Mouse (Mus musculus): ENCODE results near the gene Sh3bp2. TPM values are rescaled to one million over a fixed set of nuclear protein-coding genes. Genes with fewer than 3 reads are reported as not detected.

Sh3bp2 gene
- total and polyA plus RNA-seq, 3 experiments: 7.9 to 12.0 TPM; not detected in 1

DNA sequence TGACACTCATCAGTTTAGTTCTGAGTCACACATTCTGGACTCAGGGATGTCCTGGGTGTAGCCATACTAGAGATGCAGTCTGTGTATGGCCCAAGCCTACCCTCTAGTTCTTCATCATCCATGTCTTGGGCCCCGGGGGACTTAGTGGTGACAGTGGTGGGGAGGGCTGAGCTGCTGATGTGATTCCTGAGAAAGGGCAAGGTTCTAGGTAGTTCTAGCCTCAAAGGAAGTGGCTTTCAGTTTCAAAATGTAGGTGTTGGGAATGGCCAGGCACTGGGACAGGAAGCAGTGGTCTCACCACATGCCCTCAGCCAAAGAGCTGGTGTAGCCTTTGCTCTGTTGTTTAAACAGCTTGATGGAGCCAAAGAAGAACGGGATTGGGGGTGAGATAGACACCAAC is 13.5 kb downstream of the Sh3bp2 start:
- H3K27ac ChIP-seq (ENCODE audit: control insufficient read depth, low read depth, low read length): no peak overlapping the region
- TF ChIP-seq SMC3 (IDR thresholded peaks at IDR 0.05; ENCODE audit: low read depth, low read length): no peak
- TF ChIP-seq ZC3H11A (IDR thresholded peaks at IDR 0.05; ENCODE audit: low read depth, low read length): no peak
- TF ChIP-seq EP300 (IDR thresholded peaks at IDR 0.05; ENCODE audit: low read depth in 1 of 2, low read length in 2 of 2): no peak
- no peak for TF ChIP-seq CTCF (IDR thresholded peaks at IDR 0.05 in 2 of 3, conservative IDR thresholded peaks at IDR 0.05 in 1 of 3; ENCODE audit: control insufficient read depth in 1 of 3, insufficient read depth in 1 of 3, low read depth in 2 of 3, low read length in 3 of 3, poor library complexity in 1 of 3, severe bottlenecking in 1 of 3)
- no peak for TF ChIP-seq RAD21 (IDR thresholded peaks at IDR 0.05; ENCODE audit: low read depth, low read length)
- TF ChIP-seq MAZ (IDR thresholded peaks at IDR 0.05; ENCODE audit: low read depth, low read length): no peak
- no peak for TF ChIP-seq JUND (IDR thresholded peaks at IDR 0.05; ENCODE audit: low read depth, low read length)
- no peak for TF ChIP-seq RCOR1 (IDR thresholded peaks at IDR 0.05; ENCODE audit: low read depth, low read length)
- no peak for TF ChIP-seq USF2 (IDR thresholded peaks at IDR 0.05; ENCODE audit: borderline replicate concordance in 1 of 2, insufficient read depth in 1 of 2, low read depth in 1 of 2, low read length in 2 of 2)
- no peak for TF ChIP-seq UBTF (IDR thresholded peaks at IDR 0.05; ENCODE audit: borderline replicate concordance, insufficient read depth, low read depth, low read length)
- TF ChIP-seq NELFE (IDR thresholded peaks at IDR 0.05; ENCODE audit: low read depth, low read length): no peak
- TF ChIP-seq ZNF384 (IDR thresholded peaks at IDR 0.05; ENCODE audit: low read depth, low read length): no peak
- peaks cover 6 to 13% of the 10 kb centered on the region in 2 experiments; a peak in 3 of 4 replicates for H3K4me1 ChIP-seq (ENCODE audit: control insufficient read depth in 1 of 2, insufficient read depth in 2 of 2, low read length in 2 of 2)
- H3K9me3 ChIP-seq (replicated peaks; ENCODE audit: insufficient read depth, low read length): no peaks in the 10 kb centered on the region
- no peak for DNase-seq (ENCODE audit: low read depth, low spot score)
- no peaks in the 10 kb centered on the region for H3K27me3 ChIP-seq (ENCODE audit: control insufficient read depth in 1 of 2, insufficient read depth in 2 of 2, low read length in 2 of 2)
- H3K4me3 ChIP-seq (ENCODE audit: control insufficient read depth in 1 of 2, insufficient read depth in 1 of 2, low read depth in 2 of 2, low read length in 2 of 2): no peak overlapping the region
- H3K36me3 ChIP-seq (ENCODE audit: control insufficient read depth in 1 of 2, insufficient read depth in 2 of 2, low read length in 2 of 2): peaks cover 0 to 7% of the 10 kb centered on the region in 2 experiments; a peak in 1 of 4 replicates
- H3K9ac ChIP-seq (ENCODE audit: control insufficient read depth, low read depth, low read length, poor library complexity, severe bottlenecking): no peak overlapping the region
- no peaks in the 10 kb centered on the region for H3K79me2 ChIP-seq (ENCODE audit: control insufficient read depth, insufficient read depth, low read length, poor library complexity)

DNA sequence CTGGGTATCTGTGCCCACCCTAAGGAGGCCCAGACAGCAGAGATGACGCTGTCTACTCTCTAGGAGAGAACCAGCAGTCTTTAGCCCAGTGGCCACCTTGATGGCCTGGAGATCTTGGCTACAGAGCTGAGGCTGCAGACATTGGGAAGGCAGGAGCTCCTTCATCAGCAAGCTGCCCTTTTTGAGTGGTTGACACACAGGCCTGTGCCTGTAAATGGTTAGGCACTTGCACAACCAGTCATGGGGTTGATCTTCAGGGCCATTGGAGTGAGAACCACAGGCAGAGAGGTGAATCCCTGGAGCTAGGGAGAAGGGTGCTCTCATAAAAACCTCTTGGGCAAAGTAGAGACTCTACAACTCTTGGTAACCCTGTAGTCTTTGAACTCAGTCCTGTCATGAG is 16.5 kb downstream of the Sh3bp2 start:
- H3K9ac ChIP-seq (ENCODE audit: control insufficient read depth, low read depth, low read length, poor library complexity, severe bottlenecking): no peak overlapping the region
- H3K9me3 ChIP-seq (replicated peaks; ENCODE audit: insufficient read depth, low read length): no peaks in the 10 kb centered on the region
- H3K4me3 ChIP-seq (ENCODE audit: control insufficient read depth in 1 of 2, insufficient read depth in 1 of 2, low read depth in 2 of 2, low read length in 2 of 2): no peak overlapping the region
- peaks cover 0 to 7% of the 10 kb centered on the region in 2 experiments; a peak in 1 of 4 replicates for H3K36me3 ChIP-seq (ENCODE audit: control insufficient read depth in 1 of 2, insufficient read depth in 2 of 2, low read length in 2 of 2)
- TF ChIP-seq SMC3 (IDR thresholded peaks at IDR 0.05; ENCODE audit: low read depth, low read length): no peak
- no peak for TF ChIP-seq CHD2 (IDR thresholded peaks at IDR 0.05; ENCODE audit: low read length)
- TF ChIP-seq TAL1 (IDR thresholded peaks at IDR 0.05; ENCODE audit: low read length): no peak
- DNase-seq (ENCODE audit: low read depth, low spot score): no peak
- H3K4me1 ChIP-seq (ENCODE audit: control insufficient read depth in 1 of 2, insufficient read depth in 2 of 2, low read length in 2 of 2): peaks cover 10 to 17% of the 10 kb centered on the region in 2 experiments
- H3K27ac ChIP-seq (ENCODE audit: control insufficient read depth, low read depth, low read length): no peak overlapping the region
- no peaks in the 10 kb centered on the region for H3K79me2 ChIP-seq (ENCODE audit: control insufficient read depth, insufficient read depth, low read length, poor library complexity)
- no peaks in the 10 kb centered on the region for H3K27me3 ChIP-seq (ENCODE audit: control insufficient read depth in 1 of 2, insufficient read depth in 2 of 2, low read length in 2 of 2)

DNA sequence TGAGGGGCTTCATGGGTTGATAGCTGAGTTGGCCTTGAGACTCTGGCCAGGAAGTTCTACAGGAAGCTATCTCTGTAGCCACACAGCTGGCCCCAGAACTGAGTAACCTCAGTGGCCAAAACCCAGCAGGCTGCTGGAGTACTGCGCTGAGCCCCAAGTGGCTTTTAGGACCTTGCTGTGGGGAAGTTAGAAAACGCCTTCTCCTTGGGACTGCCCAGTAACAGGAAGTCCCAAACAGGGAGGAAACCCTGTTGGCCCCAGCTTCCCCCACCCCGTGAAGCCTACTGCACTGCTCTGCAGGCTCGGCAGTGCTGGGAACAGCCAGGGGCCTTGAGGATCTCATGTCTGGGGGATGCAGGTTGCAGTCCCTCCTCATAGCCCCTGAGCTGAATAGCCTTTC is 17.5 kb downstream of the Sh3bp2 start:
- H3K79me2 ChIP-seq (ENCODE audit: control insufficient read depth, insufficient read depth, low read length, poor library complexity): no peaks in the 10 kb centered on the region
- H3K27me3 ChIP-seq (ENCODE audit: control insufficient read depth in 1 of 2, insufficient read depth in 2 of 2, low read length in 2 of 2): no peaks in the 10 kb centered on the region
- peak overlapping the region; percentile 48 to 58 for H3K4me3 ChIP-seq (ENCODE audit: control insufficient read depth in 1 of 2, insufficient read depth in 1 of 2, low read depth in 2 of 2, low read length in 2 of 2)
- H3K4me1 ChIP-seq (ENCODE audit: control insufficient read depth in 1 of 2, insufficient read depth in 2 of 2, low read length in 2 of 2): peaks cover 10 to 17% of the 10 kb centered on the region in 2 experiments
- peaks cover 0 to 7% of the 10 kb centered on the region in 2 experiments; a peak in 1 of 4 replicates for H3K36me3 ChIP-seq (ENCODE audit: control insufficient read depth in 1 of 2, insufficient read depth in 2 of 2, low read length in 2 of 2)
- TF ChIP-seq TBP (IDR thresholded peaks at IDR 0.05; ENCODE audit: low read depth, low read length) (peak; percentile 64), ETS1 (IDR thresholded peaks at IDR 0.05; ENCODE audit: low read depth, low read length) (no peak), TCF12 (IDR thresholded peaks at IDR 0.05; ENCODE audit: low read depth, low read length) (peak; percentile 26; the same call in 1 of the 2 replicates), SIN3A (IDR thresholded peaks at IDR 0.05; ENCODE audit: low read length) (peak; percentile 38; the same call in 1 of the 2 replicates), MAZ (IDR thresholded peaks at IDR 0.05; ENCODE audit: low read depth, low read length) (peak; percentile 52; the same call in 1 of the 2 replicates), MEF2A (IDR thresholded peaks at IDR 0.05; ENCODE audit: extremely low read depth, insufficient replicate concordance, low read depth, low read length, poor library complexity, severe bottlenecking) (no peak), SMC3 (IDR thresholded peaks at IDR 0.05; ENCODE audit: low read depth, low read length) (peak; percentile 21; the same call in 1 of the 2 replicates), ELF1 (IDR thresholded peaks at IDR 0.05; ENCODE audit: low read depth, low read length) (peak; percentile 78), HCFC1 (IDR thresholded peaks at IDR 0.05; ENCODE audit: low read depth, low read length) (peak; percentile 67; the same call in 1 of the 2 replicates), NELFE (IDR thresholded peaks at IDR 0.05; ENCODE audit: low read depth, low read length) (peak; percentile 46; the same call in 1 of the 2 replicates), USF2 (IDR thresholded peaks at IDR 0.05; ENCODE audit: borderline replicate concordance in 1 of 2, insufficient read depth in 1 of 2, low read depth in 1 of 2, low read length in 2 of 2) (no peak), POLR2A (IDR thresholded peaks at IDR 0.05; ENCODE audit: control insufficient read depth in 1 of 2, insufficient read depth in 1 of 2, low read depth in 1 of 2, low read length in 2 of 2, poor library complexity in 1 of 2) (peak; percentile 73 to 77; a peak in 3 of 4 replicates)
- peak; percentile 87 for DNase-seq (ENCODE audit: low read depth, low spot score)
- no peaks in the 10 kb centered on the region for H3K9me3 ChIP-seq (replicated peaks; ENCODE audit: insufficient read depth, low read length)
- peak overlapping the region; percentile 55 for H3K27ac ChIP-seq (ENCODE audit: control insufficient read depth, low read depth, low read length)
- peak overlapping the region; percentile 58 for H3K9ac ChIP-seq (ENCODE audit: control insufficient read depth, low read depth, low read length, poor library complexity, severe bottlenecking)

Measured in MEL (cell line).